Mouse (Mus musculus) fibroblast of lung, adult 2 months (primary cell): ENCODE results near the gene Gng2.

Source experiments
- DNase-seq: peaks from one replicate; pipeline ENCODE4 v3.0.0-alpha.2; 2011; ENCODE audit warnings: low read depth

Gene Gng2

GRCm38 (mm10) chr14:19976421-19977270, 781 bp downstream of the Gng2 start:
- DNase-seq = no peak

GRCm38 (mm10) chr14:19974978-19975493, 2.4 kb downstream of the Gng2 start:
- DNase-seq = no peak

- DNase-seq = no peak
These were observed 3.0 kb downstream of the Gng2 start for GRCm38 (mm10) chr14:19974429-19974828.

DNA sequence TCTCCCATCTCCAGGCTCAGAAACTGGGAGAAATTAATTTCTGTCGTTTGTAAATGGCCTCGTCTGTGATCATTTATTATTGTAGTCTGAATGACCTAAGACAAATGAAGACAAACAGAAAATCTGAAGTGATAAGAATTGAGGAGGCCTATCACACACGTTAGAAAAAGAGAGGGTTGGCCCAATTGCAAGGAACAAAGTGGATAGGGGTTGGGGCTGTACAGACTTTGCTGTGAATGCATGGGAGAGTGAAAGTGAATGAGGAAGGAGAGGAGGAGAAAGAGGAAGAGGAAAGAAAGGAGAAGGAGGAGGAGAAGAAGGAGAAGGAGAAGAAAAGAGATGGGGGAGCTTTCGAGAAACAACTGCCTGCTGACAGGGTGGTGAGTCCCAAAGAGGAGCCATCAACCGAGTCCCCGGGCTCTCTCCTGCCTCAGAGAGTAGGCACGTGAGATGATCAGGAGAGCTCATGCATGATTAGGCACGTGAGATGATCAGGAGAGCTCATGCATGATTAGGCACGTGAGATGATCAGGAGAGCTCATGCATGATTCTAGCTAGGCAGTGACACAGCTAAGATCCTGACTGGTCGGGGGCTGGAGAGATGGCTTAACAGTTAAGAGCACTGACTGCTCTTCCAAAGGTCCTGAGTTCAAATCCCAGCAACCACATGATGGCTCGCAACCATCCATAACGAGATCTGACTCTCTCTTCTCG, 5.0 kb downstream of the Gng2 start:
- no peak for DNase-seq

- no peak for DNase-seq
These were observed 6.6 kb downstream of the Gng2 start for GRCm38 (mm10) chr14:19970845-19971244.

DNA sequence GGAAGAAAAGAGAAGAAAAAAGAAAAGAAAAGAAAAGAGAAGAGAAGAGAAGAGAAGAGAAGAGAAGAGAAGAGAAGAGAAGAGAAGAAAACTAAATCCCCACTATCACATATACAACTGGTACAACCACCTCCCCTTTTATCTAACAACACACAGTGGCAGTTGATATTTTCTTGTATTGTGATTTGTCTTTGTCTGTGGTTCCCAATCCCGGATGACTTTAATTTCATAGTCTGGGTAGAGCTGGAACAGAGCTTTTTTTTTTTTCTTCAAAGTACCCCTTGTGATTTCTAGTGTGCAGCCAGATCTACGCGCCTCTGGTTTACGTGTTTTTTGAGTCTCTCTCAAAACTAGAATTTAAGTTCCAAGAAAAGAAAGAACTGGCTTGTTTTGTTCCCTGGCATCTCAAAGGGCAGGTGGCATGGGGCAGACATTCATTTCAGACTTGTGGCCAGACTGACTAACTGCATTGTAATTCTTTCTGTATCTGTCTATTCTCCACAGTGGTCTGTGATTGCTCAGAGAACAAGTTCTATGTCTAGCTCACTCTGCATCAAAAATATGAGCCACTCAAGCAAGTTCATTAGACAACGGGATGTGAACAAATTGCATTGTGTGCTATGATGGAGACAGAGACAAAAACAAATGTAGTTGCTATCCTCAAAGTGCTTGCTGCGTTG, 7.2 kb downstream of the Gng2 start:
- no peak for DNase-seq

DNA sequence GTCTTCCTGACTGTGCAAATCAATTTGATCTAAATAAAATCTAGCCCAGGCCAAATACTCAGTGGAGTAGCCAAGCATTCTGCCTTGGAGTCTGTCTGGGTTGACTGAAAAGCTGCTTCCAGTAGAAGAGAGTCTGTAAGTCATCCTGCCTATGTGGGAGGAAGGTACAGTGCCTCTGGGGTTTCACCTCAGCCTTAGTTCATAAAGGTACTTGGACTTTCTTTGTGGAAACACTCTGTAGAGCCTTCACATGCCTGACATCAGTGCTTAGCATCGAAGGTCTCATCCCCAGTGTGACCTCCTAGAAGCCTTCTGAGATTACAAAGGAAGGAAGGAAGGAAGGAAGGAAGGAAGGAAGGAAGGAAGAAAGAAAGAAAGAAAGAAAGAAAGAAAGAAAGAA, 7.9 kb downstream of the Gng2 start:
- no peak for DNase-seq

- no peak for DNase-seq
These were observed 8.4 kb downstream of the Gng2 start for GRCm38 (mm10) chr14:19969011-19969521.

- no peak for DNase-seq
These were observed 9.0 kb downstream of the Gng2 start for GRCm38 (mm10) chr14:19968321-19969010.

DNA sequence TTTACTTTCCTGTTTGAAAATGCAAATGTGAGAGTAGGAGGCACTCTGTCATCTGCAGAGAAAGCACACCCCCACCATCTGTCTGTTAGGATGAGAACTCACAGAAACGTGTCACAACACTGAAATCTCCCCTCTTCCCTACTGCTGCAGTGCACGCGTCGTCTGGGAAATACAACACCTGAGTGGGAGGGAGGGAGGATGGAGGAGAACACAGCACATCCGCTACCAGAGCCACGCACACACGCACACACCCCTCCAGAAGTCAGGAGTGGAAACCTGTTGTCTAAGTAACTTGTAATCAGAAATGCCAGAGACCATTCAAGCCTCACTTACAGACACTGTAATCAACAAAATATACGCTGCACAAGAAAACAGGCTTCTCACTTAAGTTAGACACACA, 9.9 kb downstream of the Gng2 start:
- no peak for DNase-seq

DNA sequence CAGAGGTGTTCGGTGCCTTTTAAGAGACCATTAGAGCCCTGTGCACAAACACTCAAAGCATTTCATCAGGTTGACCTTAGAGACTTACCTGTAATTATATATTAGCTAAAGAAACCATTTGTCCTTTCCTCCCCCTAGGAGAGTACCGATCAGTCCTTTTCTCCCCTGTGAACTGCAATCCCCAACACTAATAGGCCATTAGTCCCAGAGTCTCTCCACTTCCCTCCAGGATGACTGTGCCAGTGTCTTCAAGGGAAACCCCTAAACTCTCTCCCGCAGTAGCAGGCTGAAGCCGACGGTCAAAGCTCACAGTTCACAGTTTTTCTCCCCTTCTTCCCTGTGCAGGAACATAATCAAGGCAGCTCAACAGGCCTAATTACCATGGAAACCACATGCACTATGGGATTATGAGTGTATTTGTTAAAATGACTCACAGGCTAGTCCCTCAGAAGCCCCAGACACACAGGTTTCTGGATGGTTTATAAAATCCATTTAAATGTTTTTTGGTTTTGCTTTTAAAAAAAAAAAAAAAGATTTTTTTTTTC, 13.4 kb downstream of the Gng2 start:
- peak; percentile 43 for DNase-seq

- DNase-seq = no peak
These were observed 15.2 kb downstream of the Gng2 start for GRCm38 (mm10) chr14:19961924-19962915.

DNA sequence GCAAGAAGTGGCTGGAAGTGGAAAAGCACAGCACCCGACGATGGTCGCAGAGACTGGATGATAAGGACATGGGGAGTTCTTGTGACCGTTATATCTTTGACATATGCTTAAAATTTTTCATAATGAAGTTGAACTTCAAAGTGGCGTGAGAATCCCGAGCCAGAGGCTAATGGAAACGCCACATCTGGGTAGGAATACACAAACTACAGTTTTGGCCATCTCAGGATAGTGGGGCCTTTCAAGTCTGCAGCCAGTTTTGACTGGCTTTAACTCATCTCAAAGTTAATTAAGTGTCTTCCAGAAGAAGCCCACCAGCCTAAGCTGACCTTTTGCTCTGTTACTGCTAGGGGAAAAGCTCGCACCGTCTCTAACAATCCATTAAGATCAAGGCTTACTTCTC, 17.6 kb downstream of the Gng2 start:
- DNase-seq = no peak

- DNase-seq = no peak
These were observed 22.4 kb downstream of the Gng2 start for GRCm38 (mm10) chr14:19955077-19955476.

GRCm38 (mm10) chr14:19950812-19951211, 26.6 kb downstream of the Gng2 start:
- DNase-seq = no peak

DNA sequence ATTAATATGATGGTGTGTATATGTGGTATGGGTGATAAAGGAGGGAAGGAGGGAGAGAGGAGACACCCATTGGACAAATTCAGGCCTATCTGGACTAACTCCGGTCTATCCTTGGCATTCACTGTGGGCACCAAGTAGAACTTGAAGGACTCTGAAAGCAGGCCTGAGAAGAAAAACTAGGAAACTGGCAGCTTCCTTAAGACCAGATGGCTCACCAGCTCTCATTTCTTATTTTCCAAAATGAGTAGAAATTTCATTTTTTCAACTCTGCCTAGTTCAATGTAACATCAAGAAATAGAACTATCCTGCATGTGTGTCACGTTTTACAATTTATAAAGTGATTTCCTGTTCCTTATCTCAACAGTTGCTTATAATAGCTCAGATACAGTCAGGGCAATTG, 28.0 kb downstream of the Gng2 start:
- DNase-seq = no peak

- no peak for DNase-seq
These were observed 31.2 kb downstream of the Gng2 start for GRCm38 (mm10) chr14:19946221-19946620.

DNA sequence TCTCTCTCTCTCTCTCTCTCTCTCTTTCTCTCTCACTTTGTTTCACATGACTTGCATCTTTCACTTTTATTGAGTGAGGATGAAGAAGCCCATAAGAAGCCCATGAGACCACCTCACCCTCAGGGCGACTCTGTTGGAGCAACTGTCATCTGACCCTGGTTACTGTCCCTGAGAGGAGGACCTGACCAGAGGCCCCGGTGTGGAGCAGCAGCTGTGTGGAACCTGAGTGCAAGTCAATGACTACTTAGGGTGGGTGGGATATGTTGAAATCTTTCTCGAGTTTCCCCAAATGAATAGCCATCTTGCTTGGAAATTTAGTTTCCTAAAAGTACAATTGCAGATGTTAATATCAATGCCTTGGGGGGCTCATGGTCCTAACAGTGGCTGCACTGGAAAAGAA, 34.7 kb downstream of the Gng2 start:
- no peak for DNase-seq

DNA sequence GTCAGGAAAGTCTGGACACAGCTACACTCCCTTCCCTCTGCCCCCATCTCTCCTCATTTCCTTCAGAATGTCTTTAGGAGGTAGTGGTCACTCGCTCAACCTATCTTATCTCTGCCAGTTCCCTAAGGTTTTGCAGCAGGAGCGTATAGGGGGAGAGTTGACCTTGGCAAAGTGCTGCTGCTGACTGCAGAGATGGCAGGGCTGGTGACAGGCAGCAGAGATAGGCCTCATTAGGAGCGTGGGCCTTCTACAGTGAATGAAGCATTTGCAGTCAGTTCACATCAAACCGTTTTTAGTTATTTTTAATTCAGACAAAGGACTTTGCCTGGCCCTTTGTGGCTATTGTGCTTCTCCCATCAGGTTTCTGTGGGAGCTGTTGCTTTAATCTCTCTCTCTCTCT, 35.1 kb downstream of the Gng2 start:
- DNase-seq = no peak

DNA sequence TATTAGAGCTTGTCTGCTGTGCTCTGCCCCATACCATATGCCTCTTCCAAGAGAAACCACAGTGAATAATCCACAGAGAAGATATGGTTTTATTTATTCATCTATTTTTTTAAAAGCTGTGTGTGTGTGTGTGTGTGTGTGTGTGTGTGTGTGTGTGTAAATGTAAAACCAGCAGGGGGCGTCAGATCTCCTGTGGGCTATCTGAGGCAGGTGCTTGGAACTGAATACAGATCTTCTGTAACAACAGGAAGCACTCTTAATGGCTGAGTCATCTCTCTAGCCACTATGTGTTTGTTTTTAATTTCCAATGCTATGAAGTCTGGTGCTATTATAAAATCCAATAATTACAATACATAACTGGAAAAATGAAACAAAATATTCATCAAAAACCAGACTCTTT, 37.4 kb downstream of the Gng2 start:
- DNase-seq = no peak
